Mouse (Mus musculus): ENCODE measurements around the gene Lamb2. TPM values are rescaled to one million over a fixed set of nuclear protein-coding genes. Genes with fewer than 3 reads are reported as not detected.

Gene Lamb2
- polyA plus RNA-seq, 1 experiment from 2014 or later = 86.0 TPM

GRCm38 (mm10) chr9:108469845-108470244, 9.7 kb upstream of the Lamb2 start:
- Histone ChIP-seq H3K27me3 (ENCODE audit: control insufficient read depth, insufficient read depth, low read depth, low read length) (no peaks in the 10 kb centered on the region), H3K4me2 (ENCODE audit: low read depth, low read length) (no peak overlapping the region)

GRCm38 (mm10) chr9:108474528-108474927, 5.0 kb upstream of the Lamb2 start:
- Histone ChIP-seq H3K4me2 (ENCODE audit: low read depth, low read length) (no peak overlapping the region), H3K9me3 (ENCODE audit: control insufficient read depth, low read length) (no peaks in the 10 kb centered on the region), H3K4me1 (replicated peaks; ENCODE audit: control insufficient read depth, insufficient read depth, low read length) (peaks cover 11% of the 10 kb centered on the region), H3K27ac (ENCODE audit: low read length) (no peak overlapping the region), H3K36me3 (ENCODE audit: control insufficient read depth, insufficient read depth, low read length) (no peaks in the 10 kb centered on the region), H3K4me3 (ENCODE audit: low read length) (no peak overlapping the region), H3K27me3 (ENCODE audit: control insufficient read depth, insufficient read depth, low read depth, low read length) (no peaks in the 10 kb centered on the region), H3K9ac (ENCODE audit: low read length) (no peak overlapping the region)
- 91% methylated on average over 1 of the region's 1 CpGs for WGBS
- ATAC-seq (ENCODE audit: low read depth) = no peak

More at GRCm38 (mm10) chr9:108469845-108470244, 9.7 kb upstream of the Lamb2 start:
- no peaks in the 10 kb centered on the region for H3K9me3 ChIP-seq (ENCODE audit: control insufficient read depth, low read length)
- peak overlapping the region; percentile 33; the same call in 1 of the 2 replicates for H3K27ac ChIP-seq (ENCODE audit: low read length)
- no peak for ATAC-seq (ENCODE audit: low read depth)
- H3K36me3 ChIP-seq (ENCODE audit: control insufficient read depth, insufficient read depth, low read length) = peaks cover 11% of the 10 kb centered on the region
- H3K9ac ChIP-seq (ENCODE audit: low read length) = no peak overlapping the region
- peaks cover 4% of the 10 kb centered on the region for H3K4me1 ChIP-seq (replicated peaks; ENCODE audit: control insufficient read depth, insufficient read depth, low read length)
- 43% methylated on average over 4 of the region's 4 CpGs for WGBS
- H3K4me3 ChIP-seq (ENCODE audit: low read length) = no peak overlapping the region

- H3K36me3 ChIP-seq (ENCODE audit: control insufficient read depth, insufficient read depth, low read length) = peaks cover 22% of the 10 kb centered on the region
- peak overlapping the region; percentile 67 for H3K4me2 ChIP-seq (ENCODE audit: low read depth, low read length)
- H3K4me1 ChIP-seq (replicated peaks; ENCODE audit: control insufficient read depth, insufficient read depth, low read length) = peaks cover 18% of the 10 kb centered on the region
- no peaks in the 10 kb centered on the region for H3K9me3 ChIP-seq (ENCODE audit: control insufficient read depth, low read length)
- H3K27me3 ChIP-seq (ENCODE audit: control insufficient read depth, insufficient read depth, low read depth, low read length) = no peaks in the 10 kb centered on the region
- H3K27ac ChIP-seq (ENCODE audit: low read length) = peak overlapping the region; percentile 94
- peak overlapping the region; percentile 68 for H3K9ac ChIP-seq (ENCODE audit: low read length)
- peak; percentile 91 for ATAC-seq (ENCODE audit: low read depth)
- under 1% methylated on average over 20 of the region's 20 CpGs for WGBS
- H3K4me3 ChIP-seq (ENCODE audit: low read length) = peak overlapping the region; percentile 48
These were observed 839 bp upstream of the Lamb2 start for GRCm38 (mm10) chr9:108478638-108479156.

GRCm38 (mm10) chr9:108479241-108479640, 295 bp upstream of the Lamb2 start:
- WGBS = 31% methylated on average over 11 of the region's 11 CpGs
- peaks cover 18% of the 10 kb centered on the region for H3K4me1 ChIP-seq (replicated peaks; ENCODE audit: control insufficient read depth, insufficient read depth, low read length)
- no peaks in the 10 kb centered on the region for H3K9me3 ChIP-seq (ENCODE audit: control insufficient read depth, low read length)
- H3K4me2 ChIP-seq (ENCODE audit: low read depth, low read length) = peak overlapping the region; percentile 67
- H3K9ac ChIP-seq (ENCODE audit: low read length) = peak overlapping the region; percentile 48; the same call in 1 of the 2 replicates
- ATAC-seq (ENCODE audit: low read depth) = peak; percentile 3; the same call in 1 of the 2 replicates
- peak overlapping the region; percentile 73 for H3K4me3 ChIP-seq (ENCODE audit: low read length)
- peaks cover 26% of the 10 kb centered on the region for H3K36me3 ChIP-seq (ENCODE audit: control insufficient read depth, insufficient read depth, low read length)
- H3K27me3 ChIP-seq (ENCODE audit: control insufficient read depth, insufficient read depth, low read depth, low read length) = no peaks in the 10 kb centered on the region
- peak overlapping the region; percentile 94 for H3K27ac ChIP-seq (ENCODE audit: low read length)

- Histone ChIP-seq H3K4me1 (replicated peaks; ENCODE audit: control insufficient read depth, insufficient read depth, low read length) (peaks cover 18% of the 10 kb centered on the region), H3K9me3 (ENCODE audit: control insufficient read depth, low read length) (no peaks in the 10 kb centered on the region), H3K27me3 (ENCODE audit: control insufficient read depth, insufficient read depth, low read depth, low read length) (no peaks in the 10 kb centered on the region), H3K9ac (ENCODE audit: low read length) (peak overlapping the region; percentile 85), H3K27ac (ENCODE audit: low read length) (no peak overlapping the region), H3K36me3 (ENCODE audit: control insufficient read depth, insufficient read depth, low read length) (peaks cover 38% of the 10 kb centered on the region), H3K4me2 (ENCODE audit: low read depth, low read length) (peak overlapping the region; percentile 91), H3K4me3 (ENCODE audit: low read length) (peak overlapping the region; percentile 73)
- WGBS = 87% methylated on average over 28 of the region's 28 CpGs
- no peak for ATAC-seq (ENCODE audit: low read depth)
These were observed 1.4 kb downstream of the Lamb2 start for GRCm38 (mm10) chr9:108480813-108481519.

GRCm38 (mm10) chr9:108481520-108482210, 2.1 kb downstream of the Lamb2 start:
- Histone ChIP-seq H3K9ac (ENCODE audit: low read length) (no peak overlapping the region), H3K36me3 (ENCODE audit: control insufficient read depth, insufficient read depth, low read length) (peaks cover 45% of the 10 kb centered on the region), H3K27ac (ENCODE audit: low read length) (no peak overlapping the region), H3K4me2 (ENCODE audit: low read depth, low read length) (no peak overlapping the region), H3K4me3 (ENCODE audit: low read length) (no peak overlapping the region), H3K9me3 (ENCODE audit: control insufficient read depth, low read length) (no peaks in the 10 kb centered on the region), H3K4me1 (replicated peaks; ENCODE audit: control insufficient read depth, insufficient read depth, low read length) (peaks cover 18% of the 10 kb centered on the region), H3K27me3 (ENCODE audit: control insufficient read depth, insufficient read depth, low read depth, low read length) (no peaks in the 10 kb centered on the region)
- ATAC-seq (ENCODE audit: low read depth) = no peak
- WGBS = 86% methylated on average over 19 of the region's 19 CpGs

GRCm38 (mm10) chr9:108483051-108483790, 3.7 kb downstream of the Lamb2 start:
- H3K4me3 ChIP-seq (ENCODE audit: low read length) = no peak overlapping the region
- 92% methylated on average over 18 of the region's 18 CpGs for WGBS
- peaks cover 59% of the 10 kb centered on the region for H3K36me3 ChIP-seq (ENCODE audit: control insufficient read depth, insufficient read depth, low read length)
- H3K27me3 ChIP-seq (ENCODE audit: control insufficient read depth, insufficient read depth, low read depth, low read length) = no peaks in the 10 kb centered on the region
- no peak overlapping the region for H3K9ac ChIP-seq (ENCODE audit: low read length)
- H3K4me2 ChIP-seq (ENCODE audit: low read depth, low read length) = no peak overlapping the region
- peaks cover 18% of the 10 kb centered on the region for H3K4me1 ChIP-seq (replicated peaks; ENCODE audit: control insufficient read depth, insufficient read depth, low read length)
- ATAC-seq (ENCODE audit: low read depth) = no peak
- H3K9me3 ChIP-seq (ENCODE audit: control insufficient read depth, low read length) = no peaks in the 10 kb centered on the region
- H3K27ac ChIP-seq (ENCODE audit: low read length) = no peak overlapping the region

- H3K9me3 ChIP-seq (ENCODE audit: control insufficient read depth, low read length) = no peaks in the 10 kb centered on the region
- no peaks in the 10 kb centered on the region for H3K27me3 ChIP-seq (ENCODE audit: control insufficient read depth, insufficient read depth, low read depth, low read length)
- WGBS = 92% methylated on average over 15 of the region's 15 CpGs
These were observed 4.5 kb downstream of the Lamb2 start for GRCm38 (mm10) chr9:108484021-108484420.

More at GRCm38 (mm10) chr9:108484021-108484420, 4.5 kb downstream of the Lamb2 start:
- no peak overlapping the region for H3K27ac ChIP-seq (ENCODE audit: low read length)
- ATAC-seq (ENCODE audit: low read depth) = no peak
- no peak overlapping the region for H3K4me2 ChIP-seq (ENCODE audit: low read depth, low read length)
- peaks cover 16% of the 10 kb centered on the region for H3K4me1 ChIP-seq (replicated peaks; ENCODE audit: control insufficient read depth, insufficient read depth, low read length)
- H3K9ac ChIP-seq (ENCODE audit: low read length) = no peak overlapping the region
- H3K36me3 ChIP-seq (ENCODE audit: control insufficient read depth, insufficient read depth, low read length) = peaks cover 67% of the 10 kb centered on the region
- no peak overlapping the region for H3K4me3 ChIP-seq (ENCODE audit: low read length)
